Mouse (Mus musculus) urinary bladder, adult 18-20 months (tissue): ENCODE measurements around the gene Pecam1.
"Not testable (repeated sequence)": the region's sequence is repeated elsewhere in the genome, so short reads cannot be mapped to it uniquely, and the experiment has no call there.

Experiments used
- DNase-seq, 2 experiments: peaks; one replicate each; pipeline ENCODE4 v3.0.0; 2022; ENCODE audit warnings: low spot score in 2 of 2, mixed read lengths in 2 of 2

Gene Pecam1

DNA sequence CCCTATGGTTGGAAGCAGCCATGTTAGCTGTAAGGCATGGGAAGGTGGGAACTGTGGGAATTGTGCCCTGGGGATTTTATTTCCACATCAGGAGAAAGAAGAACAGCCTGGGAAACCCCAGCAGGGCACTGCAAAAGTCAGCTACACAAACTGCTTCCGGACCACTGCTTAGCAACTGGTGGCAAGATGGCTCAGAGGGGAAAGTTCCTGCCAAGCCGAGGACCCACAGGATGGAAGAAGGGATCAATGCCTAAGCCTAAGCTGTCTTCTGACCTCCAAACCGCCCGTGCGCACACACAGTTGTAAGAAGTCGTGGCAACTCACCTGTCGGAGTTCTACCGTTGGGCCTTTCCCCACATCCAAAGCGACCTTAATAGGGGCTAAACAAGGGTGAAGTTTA, 22.6 kb upstream of the Pecam1 start:
- no peak for DNase-seq

DNA sequence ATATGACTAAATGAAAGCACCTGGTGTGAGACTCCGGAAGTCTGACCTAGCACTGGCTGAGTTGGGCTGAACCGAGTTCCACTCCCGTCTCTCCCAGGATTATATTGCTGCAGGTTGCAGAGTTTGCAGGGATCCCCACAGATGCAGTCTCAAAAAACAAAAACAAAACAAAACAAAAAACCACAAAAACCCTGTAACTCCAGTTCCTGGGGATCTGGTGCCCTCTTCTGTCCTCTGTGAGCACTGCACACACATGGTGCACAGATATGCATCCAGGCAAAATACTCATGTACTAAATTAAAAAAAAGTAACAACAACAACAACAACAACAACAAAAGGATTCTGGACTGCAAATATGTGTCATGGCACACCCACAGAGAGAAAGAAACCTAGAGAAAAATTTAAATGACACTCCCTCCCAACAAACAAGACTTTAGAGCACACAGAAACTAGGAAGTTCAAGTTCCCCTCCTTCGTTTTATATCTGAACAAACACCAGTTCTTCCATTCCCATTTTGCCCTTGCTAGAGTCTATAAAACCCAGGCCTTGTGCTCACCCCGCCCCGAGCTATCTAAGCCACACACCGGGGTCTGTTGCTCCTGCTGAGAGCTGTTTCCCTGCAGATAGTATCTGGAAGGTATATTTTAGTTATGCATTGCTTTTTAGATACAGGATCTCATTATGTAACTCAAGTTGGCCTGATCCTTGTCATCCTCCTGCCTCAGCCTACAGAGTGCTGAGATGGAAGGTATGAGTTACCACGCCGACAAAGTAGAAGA, 20.0 kb upstream of the Pecam1 start:
- DNase-seq: no peak

DNA sequence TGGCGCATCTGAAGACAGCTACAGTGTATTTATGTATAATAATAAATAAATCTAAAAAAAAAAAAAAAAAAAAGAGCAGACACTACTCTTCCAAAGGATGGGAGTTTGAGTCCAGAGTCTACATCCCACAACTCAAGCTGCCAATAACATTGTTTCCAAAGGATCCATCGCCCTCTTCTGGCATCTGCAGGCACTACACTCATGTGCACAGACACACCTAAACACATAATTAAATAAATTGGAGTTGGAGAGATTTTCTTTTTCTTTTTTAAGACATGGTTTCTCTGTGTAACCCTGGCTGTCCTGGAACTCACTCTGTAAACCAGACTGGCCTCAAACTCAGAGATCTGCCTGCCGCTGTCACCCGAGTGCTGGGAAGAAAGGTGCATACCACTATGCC, 17.1 kb upstream of the Pecam1 start:
- no peak for DNase-seq

DNA sequence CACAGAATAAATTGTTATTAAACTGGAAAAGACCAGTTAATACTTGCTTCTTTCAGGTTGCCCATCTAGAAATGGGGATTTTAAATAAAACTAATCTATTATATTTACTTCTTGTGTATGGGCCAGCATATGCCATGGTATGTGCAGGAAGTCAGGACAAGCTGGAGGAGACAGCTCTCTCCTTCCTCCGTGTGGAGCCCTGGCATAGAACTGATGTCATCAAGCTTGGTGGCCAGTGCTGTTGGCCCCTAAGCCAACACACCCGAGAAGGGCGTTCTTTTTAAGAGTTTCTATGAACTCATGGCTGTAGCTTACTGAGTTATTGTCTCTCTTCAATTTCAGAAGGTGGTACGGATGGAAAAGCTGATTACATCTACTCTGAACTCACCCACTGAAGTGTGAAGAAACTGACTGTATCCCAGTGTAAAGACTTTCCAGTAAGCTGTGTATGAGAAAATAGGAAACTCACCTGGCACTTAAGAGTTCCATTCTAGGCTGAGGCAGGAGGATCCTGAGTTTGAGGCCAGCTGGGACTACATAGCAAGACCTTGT, 16.3 kb upstream of the Pecam1 start:
- DNase-seq: no peak

DNA sequence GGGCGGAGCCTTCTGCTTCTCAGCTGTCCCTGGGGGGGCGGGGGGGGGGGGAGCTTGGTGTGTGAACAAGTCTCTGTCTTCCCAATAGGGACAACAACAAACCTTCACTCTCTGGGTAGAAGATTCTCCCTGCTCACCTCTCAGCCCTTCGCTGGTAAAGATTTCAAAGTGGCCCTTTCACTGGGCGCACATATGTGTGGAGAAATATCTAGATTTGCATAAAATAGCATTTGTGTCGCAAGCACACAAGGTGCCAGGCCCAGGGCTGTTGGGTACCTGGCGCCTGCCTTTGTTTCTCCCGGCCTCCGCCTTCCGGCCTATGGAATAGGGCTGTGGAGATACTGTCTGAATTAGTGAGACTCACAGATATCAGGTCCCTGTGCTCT, 12.4 kb upstream of the Pecam1 start:
- DNase-seq: no peak

DNA sequence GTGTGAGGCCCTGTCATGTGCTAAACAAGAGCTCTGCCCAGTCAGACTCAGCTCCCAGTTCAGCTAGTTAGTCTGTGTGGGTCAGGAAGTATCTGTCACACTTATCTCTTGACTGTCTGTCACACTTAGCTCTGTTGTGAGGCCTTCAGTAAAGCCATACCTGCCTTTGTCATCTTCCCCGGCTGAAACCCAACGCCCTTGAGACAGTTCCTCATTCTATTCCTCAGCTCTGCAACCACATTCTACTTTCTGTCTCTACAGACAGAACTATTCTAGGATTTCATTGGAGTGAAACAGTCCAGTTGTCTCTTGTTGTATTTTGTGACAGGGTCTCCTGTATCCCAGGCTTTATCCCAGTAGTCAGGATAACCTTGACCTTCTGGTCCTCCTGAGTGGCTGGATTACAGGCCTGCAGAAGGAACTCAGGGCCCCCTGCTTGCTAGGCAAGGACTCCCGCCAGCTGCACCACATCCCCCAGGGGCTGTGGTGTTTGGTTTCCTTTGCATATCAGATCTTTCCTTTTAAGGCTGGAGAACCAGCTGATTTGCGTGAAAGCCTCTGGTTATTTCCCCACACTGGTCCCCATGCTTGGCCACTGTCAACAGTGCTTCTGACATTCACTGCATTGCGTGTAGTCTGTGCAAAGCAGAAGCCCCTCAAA, 11.8 kb upstream of the Pecam1 start:
- DNase-seq: no peak

DNA sequence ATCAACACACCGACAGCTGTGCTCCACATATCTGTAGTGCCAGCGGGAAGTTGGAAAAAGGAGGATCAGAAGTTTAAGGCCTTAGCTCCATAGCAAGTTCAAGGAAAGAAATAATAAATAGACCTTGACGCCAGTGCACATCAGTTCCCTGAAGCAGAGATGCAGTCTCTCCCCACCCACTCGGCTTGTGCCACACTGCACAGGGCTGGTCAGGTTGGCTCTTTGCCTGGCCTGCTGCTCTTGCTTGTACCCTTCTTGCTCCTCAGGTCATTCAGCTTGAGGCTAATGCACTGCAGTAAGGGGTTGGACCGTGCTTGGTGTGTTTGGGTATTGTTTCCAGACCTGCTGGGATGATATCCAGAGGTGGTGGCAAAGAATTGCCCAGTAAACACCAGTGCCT, 10.1 kb upstream of the Pecam1 start:
- no peak for DNase-seq

DNA sequence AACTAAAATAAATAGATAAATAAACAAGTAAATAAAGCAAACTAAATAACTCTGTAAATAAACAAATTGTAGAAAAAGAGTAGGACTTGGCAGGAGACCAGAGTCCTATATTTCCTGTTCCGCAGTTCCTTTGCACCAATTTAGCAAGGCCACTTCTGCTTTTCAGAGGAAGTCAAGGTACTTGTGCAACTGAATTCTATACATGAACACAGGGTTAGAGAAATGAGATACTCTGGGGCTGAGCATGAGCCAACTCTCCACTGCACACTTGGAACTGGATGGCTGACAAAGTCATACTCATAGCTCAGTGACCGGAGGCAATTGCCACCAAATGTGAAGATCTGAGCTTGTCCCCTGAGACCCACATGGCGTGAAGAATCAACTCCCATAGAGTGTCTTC, 8.6 kb upstream of the Pecam1 start:
- no peak for DNase-seq

DNA sequence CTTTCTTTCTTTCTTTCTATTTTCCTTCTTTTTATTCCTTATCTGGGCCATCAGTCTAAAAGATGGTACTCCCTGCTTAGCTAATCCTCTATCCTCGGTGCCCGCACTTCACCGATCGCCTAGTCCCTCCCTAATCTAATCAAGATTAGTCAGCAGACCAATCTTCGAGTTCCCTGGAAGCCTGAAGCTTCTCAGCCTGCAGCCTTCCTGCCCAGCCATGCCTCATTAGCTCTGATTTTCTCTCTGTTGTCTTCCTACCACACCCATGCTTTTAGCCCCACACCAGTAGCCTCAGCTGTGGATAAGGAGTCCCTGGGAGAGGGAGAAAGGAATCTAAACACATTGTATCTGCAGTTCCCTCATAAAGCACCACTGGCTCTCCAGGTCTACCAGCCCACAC, 5.2 kb upstream of the Pecam1 start:
- DNase-seq: no peak

DNA sequence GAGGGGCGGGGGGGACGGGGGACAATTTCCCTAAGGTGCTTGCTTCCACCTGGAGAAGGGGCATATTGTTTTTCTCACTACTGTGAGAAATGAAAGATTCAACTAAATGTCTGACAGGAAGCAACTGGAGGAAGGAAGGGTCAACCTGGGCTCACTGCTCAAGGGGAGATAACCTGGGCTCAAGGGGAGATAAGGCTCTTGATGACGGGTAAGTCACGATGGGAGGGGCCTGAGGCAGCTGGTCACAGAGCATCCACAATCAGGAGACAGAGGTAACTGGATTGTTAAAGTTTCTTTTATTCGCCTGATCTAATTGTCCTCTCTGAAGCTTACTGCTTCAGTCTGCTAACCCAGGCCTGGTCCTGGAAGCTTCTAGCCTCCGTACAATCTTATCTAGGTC, 2.9 kb upstream of the Pecam1 start:
- DNase-seq: no peak

DNA sequence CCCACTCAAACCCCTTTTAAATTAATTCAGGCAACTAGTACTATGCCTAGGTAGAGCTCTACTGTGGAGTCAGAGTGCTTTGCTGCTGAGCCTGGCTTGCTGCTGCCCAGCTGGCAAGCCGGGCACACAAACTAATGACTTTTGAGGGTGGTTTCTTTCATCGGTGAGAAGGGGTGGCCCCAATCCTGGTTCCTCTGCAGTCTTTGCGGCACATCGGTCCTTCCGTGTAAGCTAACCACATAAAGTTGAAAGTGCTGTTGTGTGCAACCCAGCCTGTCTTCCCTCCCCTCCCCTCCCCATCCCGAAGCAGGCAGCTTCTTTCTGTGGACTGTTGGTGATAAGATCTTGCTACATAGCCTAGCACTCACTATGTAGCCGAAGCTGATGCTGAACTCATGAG, 1.7 kb upstream of the Pecam1 start:
- DNase-seq: no peak

DNA sequence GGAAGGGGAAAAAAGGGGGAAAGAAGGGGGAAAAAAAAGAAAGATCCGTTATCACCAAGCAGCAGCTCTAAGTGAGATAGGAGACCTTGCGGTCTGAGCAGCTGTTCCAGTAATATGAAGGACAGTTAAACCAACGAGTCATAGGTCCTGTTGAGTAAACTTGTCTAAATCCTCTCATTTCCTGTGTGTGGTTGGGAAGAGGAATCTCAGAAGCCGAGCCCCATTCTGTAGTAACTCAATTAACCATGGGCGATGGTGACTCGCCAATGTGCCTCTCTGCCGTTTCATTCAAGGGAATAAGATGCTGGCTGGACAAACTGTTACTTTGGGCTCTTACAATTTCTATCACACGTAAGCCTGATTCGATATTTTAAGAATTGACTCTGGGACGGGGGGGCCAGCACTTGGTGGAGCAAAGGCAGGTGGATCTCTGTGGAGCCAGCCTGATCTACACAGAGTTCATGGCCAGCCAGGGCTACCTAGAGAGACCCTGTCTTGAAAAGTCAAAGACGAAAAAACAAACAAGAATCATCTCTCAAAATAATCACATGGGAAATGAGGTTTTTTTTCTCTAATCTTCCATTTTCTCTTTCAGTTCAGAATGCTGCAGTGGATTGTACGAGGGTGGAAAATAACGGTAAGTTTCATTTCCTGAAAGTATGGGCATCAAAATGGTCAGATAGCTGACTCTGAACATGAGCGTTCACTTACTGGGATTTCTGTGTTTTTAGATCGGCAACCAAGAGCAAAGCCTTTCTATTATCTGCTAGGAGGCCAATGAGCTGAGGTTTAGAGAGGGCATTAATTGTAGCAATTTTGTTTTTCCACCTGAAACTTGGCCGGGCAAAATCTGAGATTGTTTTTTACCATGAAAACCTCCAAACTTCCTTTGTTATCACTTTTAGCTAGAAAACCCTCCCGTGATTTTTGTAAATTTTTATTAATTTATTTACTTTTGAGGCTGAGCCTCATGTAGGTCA, 901 bp upstream of the Pecam1 start, which contains the start of gene Milr1:
TSS of gene Milr1 (plus strand) at position 188 of the 980 bp plus-strand sequence.
- DNase-seq: no peak

DNA sequence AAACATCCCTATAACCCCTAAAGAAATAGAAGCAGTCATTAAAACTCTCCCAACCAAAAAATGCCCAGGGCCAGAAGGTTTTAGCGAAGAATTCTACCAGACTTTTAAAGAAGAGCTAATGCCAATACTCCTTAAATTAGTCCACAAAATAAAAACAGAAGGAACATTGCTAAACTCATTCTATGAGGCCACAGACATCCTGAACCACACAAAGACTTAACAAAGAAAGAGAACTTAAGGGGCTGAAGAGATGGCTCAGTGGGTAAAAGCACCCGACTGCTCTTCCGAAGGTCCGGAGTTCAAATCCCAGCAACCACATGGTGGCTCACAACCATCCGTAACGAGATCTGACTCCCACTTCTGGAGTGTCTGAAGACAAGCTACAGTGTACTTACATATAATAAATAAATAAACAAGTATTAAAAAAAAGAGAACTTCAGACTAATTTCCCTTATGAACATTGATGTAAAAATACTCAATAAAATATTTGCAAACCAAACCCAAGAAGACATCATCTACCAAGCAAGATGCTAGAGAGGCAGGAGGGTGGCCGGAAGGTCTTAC, 789 bp downstream of the Pecam1 start:
- not testable (repeated sequence) for DNase-seq

DNA sequence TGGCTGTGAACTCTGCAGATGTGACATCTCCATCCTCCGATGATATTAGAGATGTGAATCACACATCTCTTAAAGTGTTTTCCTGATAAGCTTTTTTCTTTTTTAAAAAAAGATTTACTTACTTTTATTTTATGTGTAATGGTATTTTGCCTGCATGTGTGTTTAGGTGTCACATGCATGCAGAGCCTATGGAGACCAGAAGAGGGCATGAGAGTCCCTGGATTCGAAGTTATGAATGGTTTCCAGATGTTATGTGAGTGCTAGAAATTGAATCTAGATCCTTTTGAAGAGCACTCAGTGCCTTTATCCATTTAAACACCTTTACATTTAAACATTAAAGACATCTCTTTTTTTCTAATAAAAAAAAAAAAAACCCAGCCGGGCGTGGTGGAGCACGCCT, 5.5 kb downstream of the Pecam1 start:
- DNase-seq: no peak

DNA sequence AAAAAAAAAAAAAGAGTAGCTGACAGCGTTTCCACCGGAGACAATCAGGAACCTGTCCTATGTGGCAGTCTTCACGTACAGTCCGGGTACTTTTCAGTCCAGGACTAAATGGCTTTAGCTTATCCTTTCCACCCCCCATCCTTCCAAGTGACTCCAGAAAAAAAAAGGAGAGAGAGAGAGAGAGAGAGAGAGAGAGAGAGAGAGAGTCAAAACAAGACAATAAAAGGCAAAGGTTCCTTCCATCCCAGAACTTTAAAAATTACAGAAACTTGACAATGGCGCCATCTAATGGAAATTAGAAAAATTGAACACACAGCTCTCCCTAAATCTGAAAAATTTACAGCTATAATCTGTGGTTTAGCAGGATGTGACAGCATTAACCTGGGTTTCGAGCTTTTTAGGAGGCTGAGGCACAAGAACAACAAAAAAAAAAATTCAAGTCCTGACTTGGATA, 8.0 kb downstream of the Pecam1 start:
- no peak for DNase-seq

DNA sequence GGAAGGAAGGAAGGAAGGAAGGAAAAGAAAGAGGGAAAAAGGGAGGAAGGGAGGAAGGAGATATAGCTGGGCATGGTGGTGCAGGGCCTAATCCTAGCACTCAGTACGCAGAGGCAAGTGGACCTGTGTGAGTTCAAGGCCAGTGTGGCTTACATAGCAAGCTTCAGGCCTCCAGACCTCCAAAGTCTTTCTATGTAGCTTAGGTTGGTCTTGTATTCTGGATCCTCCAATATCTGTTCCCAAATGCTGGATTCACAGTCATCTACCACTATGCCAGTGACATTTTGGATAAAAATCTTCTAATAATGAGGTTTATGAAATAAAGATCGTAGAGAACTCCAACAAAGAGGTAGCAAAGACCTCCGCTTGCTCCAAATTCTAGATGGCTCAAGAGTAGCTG, 8.6 kb downstream of the Pecam1 start:
- DNase-seq: no peak

DNA sequence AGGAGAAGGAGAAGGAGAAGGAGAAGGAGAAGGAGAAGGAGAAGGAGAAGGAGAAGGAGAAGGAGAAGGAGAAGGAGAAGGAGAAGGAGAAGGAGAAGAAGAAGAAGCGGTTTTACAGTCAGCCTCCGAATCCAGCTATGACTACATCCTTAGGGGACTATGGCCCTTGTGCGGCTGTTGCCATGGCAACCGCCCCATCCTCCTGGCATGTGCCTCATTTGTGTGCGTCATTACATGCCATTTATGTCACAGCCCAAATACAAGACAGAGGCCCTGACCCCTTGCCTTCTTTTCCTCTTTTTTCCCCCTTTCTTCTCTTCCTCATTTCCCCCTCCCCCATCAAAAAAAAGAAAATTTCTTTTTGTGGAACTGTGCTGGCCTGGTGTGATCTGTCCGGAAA, 9.2 kb downstream of the Pecam1 start:
- DNase-seq: no peak

DNA sequence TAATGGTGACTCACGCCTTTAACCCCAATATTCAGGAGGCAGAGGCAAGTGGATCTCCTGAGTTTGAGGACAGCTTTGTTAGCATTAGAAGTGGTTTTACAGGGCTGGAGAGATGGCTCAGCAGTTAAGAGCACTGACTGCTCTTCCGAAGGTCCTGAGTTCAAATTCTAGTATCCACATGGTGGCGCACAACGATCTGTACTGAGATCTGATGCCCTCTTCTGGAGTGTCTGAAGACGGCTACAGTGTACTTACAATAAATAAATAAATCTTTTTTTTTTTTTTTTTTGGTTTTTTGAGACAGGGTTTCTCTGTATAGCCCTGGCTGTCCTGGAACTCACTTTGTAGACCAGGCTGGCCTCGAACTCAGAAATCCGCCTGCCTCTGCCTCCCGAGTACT, 9.7 kb downstream of the Pecam1 start:
- not testable (repeated sequence) for DNase-seq

DNA sequence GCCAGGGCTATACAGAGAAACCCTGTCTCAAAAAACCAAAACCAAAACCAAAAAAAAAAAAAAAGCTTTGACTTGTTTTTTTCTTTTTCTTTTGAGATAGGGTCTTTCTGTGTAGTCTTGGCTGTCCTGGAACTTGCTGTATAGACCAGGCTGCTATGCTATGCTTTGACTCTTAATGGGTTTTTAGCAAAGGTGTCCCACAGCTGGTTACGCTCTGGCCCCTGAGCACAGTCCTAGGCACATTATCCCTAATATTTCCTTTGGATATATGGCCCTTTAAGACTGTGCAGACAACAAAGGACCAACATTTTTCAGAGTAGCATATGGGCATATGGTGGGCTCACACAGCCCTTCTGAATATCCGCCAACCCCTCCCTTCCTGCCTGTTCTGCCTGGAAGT, 11.3 kb downstream of the Pecam1 start:
- DNase-seq: no peak

DNA sequence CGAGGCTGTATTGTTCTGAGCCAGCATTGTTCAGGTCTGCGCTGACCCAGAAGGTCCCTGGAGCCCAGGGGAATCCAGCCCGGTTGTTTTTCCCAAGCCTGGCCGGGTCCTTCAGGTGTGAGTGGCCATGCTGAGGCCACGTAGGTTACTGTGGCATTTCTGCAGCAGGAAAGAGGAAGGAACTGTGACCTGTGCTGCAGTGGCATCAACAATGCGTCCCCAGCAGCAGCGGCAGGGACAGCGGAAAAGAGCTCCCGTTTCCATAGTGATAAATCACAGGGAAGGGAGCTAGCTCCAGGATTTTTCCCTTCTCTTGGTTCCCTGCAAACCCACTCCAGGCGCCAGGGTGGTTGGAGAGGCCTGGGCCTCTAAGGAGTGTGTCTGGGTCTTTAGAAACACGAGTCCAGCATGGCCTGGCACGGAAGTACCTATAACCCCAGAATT, 13.2 kb downstream of the Pecam1 start:
- no peak for DNase-seq

DNA sequence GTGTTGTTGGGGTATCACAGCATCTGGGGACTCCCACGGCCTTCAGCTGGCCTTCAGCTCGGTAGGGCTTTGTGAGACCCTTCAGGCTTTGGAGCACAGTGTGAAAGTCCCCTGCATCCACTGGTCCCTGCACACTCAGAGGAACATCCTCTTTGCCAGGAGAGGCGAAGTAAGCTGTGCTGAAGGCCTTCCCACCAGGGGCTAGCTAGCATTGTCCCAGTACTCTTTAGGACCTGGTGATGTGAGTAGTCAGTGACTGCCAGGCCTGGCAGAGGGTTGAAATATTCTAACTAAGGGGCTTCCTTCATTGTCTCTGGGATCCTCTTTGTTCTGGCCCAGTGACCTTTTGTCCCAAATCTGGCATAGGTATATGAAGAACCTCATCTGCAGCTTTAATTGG, 13.8 kb downstream of the Pecam1 start:
- DNase-seq: no peak

DNA sequence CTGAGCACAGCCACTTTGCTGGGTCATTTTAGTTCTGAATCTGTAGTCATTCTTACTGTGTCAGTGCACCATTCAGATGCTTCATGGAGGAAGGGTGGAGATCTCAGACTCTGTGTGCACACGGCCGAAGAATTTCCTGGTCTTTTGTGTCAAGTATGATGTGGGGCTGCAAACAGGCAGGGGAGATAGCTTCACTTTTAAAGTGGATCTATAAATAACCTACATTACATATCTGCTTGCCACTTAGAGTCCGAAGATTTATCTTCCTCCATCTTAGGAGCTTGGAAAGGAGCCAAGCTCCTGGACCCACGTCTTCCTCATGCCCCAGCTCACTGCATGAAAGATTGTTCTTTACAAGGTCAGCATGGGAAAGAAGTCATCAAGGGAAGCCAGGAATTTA, 19.7 kb downstream of the Pecam1 start:
- DNase-seq: no peak
